Mouse (Mus musculus) forebrain, embryonic 16.5 days (tissue): ENCODE results near the gene Trmu. TPM values are rescaled to one million over a fixed set of nuclear protein-coding genes. Genes with fewer than 3 reads are reported as not detected.
"Not testable (repeated sequence)": the region's sequence is repeated elsewhere in the genome, so short reads cannot be mapped to it uniquely, and the experiment has no call there.

Source experiments
- ATAC-seq: fragments of 200-750 bp; cut with Nextera tagmentation; 2 replicates; pipeline ENCODE4 v1.8.0; 2017; ENCODE audit warnings: mild to moderate bottlenecking, moderate library complexity
- H3K27ac ChIP-seq: fragments of 300-500 bp; sonication (generic); 2 replicates; pipeline ENCODE4 v1.5.1; 2014; ENCODE audit warnings: low read length, control low read depth
- H3K27me3 ChIP-seq: fragments of 300-500 bp; sonication (generic); replicated peaks from 2 replicates; pipeline ENCODE4 v1.6.1; 2014; ENCODE audit warnings: low read length; ENCODE audit not compliant: control insufficient read depth, insufficient read depth
- H3K36me3 ChIP-seq: fragments of 300-500 bp; sonication (generic); 2 replicates; pipeline ENCODE4 v1.6.1; 2014; ENCODE audit not compliant: control insufficient read depth, insufficient read depth
- H3K4me1 ChIP-seq: fragments of 300-500 bp; sonication (generic); replicated peaks from 2 replicates; pipeline ENCODE4 v1.6.1; 2014; ENCODE audit warnings: low read length; ENCODE audit not compliant: control insufficient read depth, insufficient read depth
- H3K4me2 ChIP-seq: fragments of 300-500 bp; sonication (generic); 2 replicates; pipeline ENCODE4 v1.6.1; 2014; ENCODE audit warnings: mild to moderate bottlenecking, low read length, control low read depth
- H3K4me3 ChIP-seq: fragments of 300-500 bp; sonication (generic); replicated peaks from 2 replicates; pipeline ENCODE4 v1.5.1; 2014; ENCODE audit warnings: mild to moderate bottlenecking, low read length, control low read depth
- H3K9ac ChIP-seq: fragments of 300-500 bp; sonication (generic); replicated peaks from 2 replicates; pipeline ENCODE4 v1.6.1; 2014; ENCODE audit warnings: low read depth, low read length, control low read depth
- H3K9me3 ChIP-seq: fragments of 300-500 bp; sonication (generic); 2 replicates; pipeline ENCODE4 v1.6.1; 2016; ENCODE audit warnings: low read length; ENCODE audit not compliant: control insufficient read depth
- WGBS: fragments of 180-500 bp; shearing (Covaris S2); extraction: QIAGEN DNeasy Blood & Tissue Kit; methylation state at CpG from one replicate; pipeline ENCODE4 v1.1.7; 2014; 5-methylcytosine and 5-hydroxymethylcytosine counted together
- polyA plus RNA-seq: library from polyadenylated mRNA; unstranded; fragments of >200 nt; fragmentation: Nextera tagmentation; extraction: Ambion mirVana; gene quantifications from 2 replicates; pipeline ENCODE4 v1.2.1, GENCODE M21; 2015

Trmu gene
- polyA plus RNA-seq, 1 experiment from 2014 or later = 59.1 TPM

DNA sequence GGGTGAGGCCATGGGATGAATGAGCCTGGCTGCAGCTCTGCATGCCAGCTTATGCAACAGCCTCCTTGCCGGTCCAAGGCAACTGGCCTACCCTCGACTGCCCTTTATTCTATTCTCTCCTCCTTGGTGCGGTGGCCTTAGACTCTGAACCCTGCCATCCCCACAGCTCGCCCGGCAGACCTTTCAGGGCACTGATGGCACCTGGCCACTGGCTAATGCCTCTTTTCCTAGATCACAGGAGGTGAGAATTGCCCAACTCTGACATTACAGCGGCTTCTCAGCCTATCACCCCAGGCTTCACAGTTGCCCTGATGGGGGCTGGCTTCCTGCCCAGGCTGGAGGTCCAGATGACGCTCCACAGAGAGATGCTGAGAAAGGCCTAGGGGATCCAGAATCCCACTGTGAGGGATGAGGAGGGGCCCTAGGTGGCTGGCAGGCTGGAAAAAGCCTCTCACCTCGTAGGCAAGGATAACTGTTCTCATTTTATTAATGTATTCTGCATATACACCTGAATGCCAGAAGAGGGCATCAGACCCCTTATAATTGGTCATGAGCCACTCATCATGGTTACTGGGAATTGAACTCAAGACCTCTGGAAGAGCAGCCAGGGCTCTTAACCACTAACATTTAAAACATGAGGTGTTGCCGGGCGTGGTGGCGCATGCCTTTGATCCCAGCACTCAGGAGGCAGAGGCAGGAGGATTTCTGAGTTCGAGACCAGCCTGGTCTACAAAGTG, 27.3 kb upstream of the Trmu start:
- Histone ChIP-seq H3K4me3 (no peak overlapping the region), H3K9me3 (no peaks in the 10 kb centered on the region), H3K27me3 (no peaks in the 10 kb centered on the region), H3K9ac (no peak overlapping the region), H3K4me1 (no peaks in the 10 kb centered on the region), H3K36me3 (no peaks in the 10 kb centered on the region), H3K4me2 (no peak overlapping the region), H3K27ac (no peak overlapping the region)
- 79% methylated on average over 12 of the region's 12 CpGs for WGBS
- no peak for ATAC-seq

- Histone ChIP-seq H3K9ac (peak overlapping the region; percentile 71), H3K27ac (peak overlapping the region; percentile 55), H3K36me3 (no peaks in the 10 kb centered on the region), H3K9me3 (no peaks in the 10 kb centered on the region), H3K4me1 (peaks cover 19% of the 10 kb centered on the region), H3K4me3 (peak overlapping the region; percentile 73), H3K4me2 (peak overlapping the region; percentile 78), H3K27me3 (no peaks in the 10 kb centered on the region)
- ATAC-seq = no peak; the same call in none of the 2 replicates
- WGBS = 6% methylated on average over 15 of the region's 15 CpGs
Measured at GRCm38 (mm10) chr15:85858980-85859489, 20.1 kb upstream of the Trmu start.

- peak; percentile 100 for ATAC-seq
- Histone ChIP-seq H3K36me3 (0 out of 2 replicates have a peak, but pooled peaks cover under 1% of the 10 kb centered on the region), H3K9ac (peak within 1 kb of the TSS; percentile 71), H3K27me3 (no peaks in the 10 kb centered on the region), H3K9me3 (no peaks in the 10 kb centered on the region), H3K4me1 (peaks cover 19% of the 10 kb centered on the region), H3K4me2 (peak within 1 kb of the TSS; percentile 78), H3K27ac (peak within 1 kb of the TSS; percentile 55), H3K4me3 (peak within 1 kb of the TSS; percentile 73)
- WGBS = under 1% methylated on average over 42 of the region's 42 CpGs
Measured at GRCm38 (mm10) chr15:85859490-85860031, 19.6 kb upstream of the Trmu start, which contains the start of gene Gtse1. Gene Gtse1 (plus strand): TSS chr15:85859745.

- WGBS = 92% methylated on average over 7 of the region's 7 CpGs
- not testable (repeated sequence) for H3K36me3 ChIP-seq, H3K4me1 ChIP-seq, H3K9ac ChIP-seq, H3K27ac ChIP-seq, H3K27me3 ChIP-seq, H3K4me2 ChIP-seq, H3K9me3 ChIP-seq, H3K4me3 ChIP-seq, ATAC-seq
Measured at GRCm38 (mm10) chr15:85865913-85866312, 13.2 kb upstream of the Trmu start.

- peak; percentile 52; the same call in 1 of the 2 replicates for ATAC-seq
Measured at GRCm38 (mm10) chr15:85867696-85868095, 11.4 kb upstream of the Trmu start.

DNA sequence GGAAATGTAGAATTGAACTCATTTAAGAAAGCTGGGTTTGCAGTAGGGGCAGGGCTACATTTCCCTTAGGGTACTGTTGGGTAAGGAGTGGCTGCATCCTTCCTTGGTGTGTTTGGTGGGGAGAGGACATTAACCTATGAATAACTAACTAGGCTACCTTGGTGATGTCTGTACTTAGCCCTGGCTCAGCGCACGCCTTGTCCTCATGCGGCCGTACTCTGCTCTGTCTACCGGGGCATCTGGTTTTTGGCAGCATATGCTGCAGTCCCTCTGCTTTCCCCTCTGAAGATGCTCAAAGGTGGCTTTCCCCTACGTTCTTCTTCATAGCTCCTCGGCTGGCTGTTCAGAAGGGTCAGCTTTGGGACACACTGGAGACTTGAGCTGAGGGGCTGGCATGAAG, 1.8 kb upstream of the Trmu start:
- no peak for ATAC-seq
- Histone ChIP-seq H3K4me2 (no peak overlapping the region), H3K4me3 (no peak overlapping the region), H3K9me3 (no peaks in the 10 kb centered on the region), H3K36me3 (no peaks in the 10 kb centered on the region), H3K27me3 (no peaks in the 10 kb centered on the region), H3K9ac (no peak overlapping the region), H3K4me1 (peaks cover 18% of the 10 kb centered on the region), H3K27ac (no peak overlapping the region)
- WGBS = 93% methylated on average over 7 of the region's 7 CpGs

More at GRCm38 (mm10) chr15:85867696-85868095, 11.4 kb upstream of the Trmu start:
- no peak overlapping the region for H3K4me2 ChIP-seq
- H3K36me3 ChIP-seq = 0 out of 2 replicates have a peak, but pooled peaks cover 3% of the 10 kb centered on the region
- no peaks in the 10 kb centered on the region for H3K4me1 ChIP-seq
- 46% methylated on average over 6 of the region's 6 CpGs for WGBS
- no peak overlapping the region for H3K4me3 ChIP-seq
- no peak overlapping the region for H3K27ac ChIP-seq
- no peaks in the 10 kb centered on the region for H3K9me3 ChIP-seq
- H3K27me3 ChIP-seq = no peaks in the 10 kb centered on the region
- H3K9ac ChIP-seq = no peak overlapping the region

- WGBS = under 1% methylated on average over 18 of the region's 18 CpGs
- 0 out of 2 replicates have a peak, but pooled peaks cover 2% of the 10 kb centered on the region for H3K36me3 ChIP-seq
Measured at GRCm38 (mm10) chr15:85879498-85879895, 385 bp downstream of the Trmu start.

DNA sequence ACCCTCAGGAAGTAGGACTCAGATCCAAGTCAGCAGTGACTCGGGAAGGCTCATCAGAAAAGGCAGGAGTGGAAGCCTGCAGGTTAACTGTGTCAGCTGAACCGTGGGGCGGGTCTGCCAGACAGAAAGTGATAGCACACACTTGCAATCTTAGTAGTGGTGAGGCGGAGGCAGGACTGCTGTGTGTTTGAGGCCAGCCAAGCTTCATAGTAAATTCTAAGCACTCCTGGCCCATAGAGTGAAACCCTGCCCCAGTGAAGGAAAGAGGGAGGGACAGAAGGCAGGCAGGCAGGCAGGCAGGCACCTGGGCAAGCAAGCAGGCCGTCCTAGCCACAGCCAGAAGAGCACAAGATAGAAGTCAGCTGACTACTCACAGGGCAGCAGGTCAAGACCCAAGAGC, 6.5 kb downstream of the Trmu start:
- H3K9ac ChIP-seq = no peak overlapping the region
- H3K4me1 ChIP-seq = peaks cover 2% of the 10 kb centered on the region
- H3K4me3 ChIP-seq = no peak overlapping the region
- WGBS = 87% methylated on average over 5 of the region's 5 CpGs
- H3K4me2 ChIP-seq = no peak overlapping the region
- peaks cover 8% of the 10 kb centered on the region for H3K36me3 ChIP-seq
- no peak overlapping the region for H3K27ac ChIP-seq
- no peaks in the 10 kb centered on the region for H3K27me3 ChIP-seq
- no peaks in the 10 kb centered on the region for H3K9me3 ChIP-seq
- no peak for ATAC-seq

More at GRCm38 (mm10) chr15:85879498-85879895, 385 bp downstream of the Trmu start:
- H3K9ac ChIP-seq = peak overlapping the region; percentile 93
- peak; percentile 11 for ATAC-seq
- peak overlapping the region; percentile 82 for H3K27ac ChIP-seq
- H3K9me3 ChIP-seq = no peaks in the 10 kb centered on the region
- no peaks in the 10 kb centered on the region for H3K27me3 ChIP-seq
- peaks cover 18% of the 10 kb centered on the region for H3K4me1 ChIP-seq
- peak overlapping the region; percentile 94 for H3K4me3 ChIP-seq
- H3K4me2 ChIP-seq = peak overlapping the region; percentile 99

DNA sequence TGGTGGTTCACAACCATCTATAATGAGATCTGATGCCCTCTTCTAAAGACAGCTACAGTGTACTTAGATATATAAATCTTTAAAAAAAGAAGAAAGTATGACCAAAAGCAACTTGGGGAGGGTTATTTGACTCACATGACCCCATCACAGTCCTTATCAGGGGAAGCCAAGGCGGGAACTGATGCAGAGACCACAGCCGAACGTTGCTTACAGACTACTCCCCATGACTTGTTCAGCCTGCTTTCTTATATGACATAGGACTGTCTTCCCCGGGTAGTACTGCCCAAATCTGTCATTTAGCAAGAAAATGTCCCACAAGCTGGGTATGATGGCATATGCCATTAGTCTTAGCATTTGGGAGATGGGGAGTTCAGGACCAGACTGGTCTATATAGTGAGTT, 10.1 kb downstream of the Trmu start:
- Histone ChIP-seq H3K9me3 (no peaks in the 10 kb centered on the region), H3K4me3 (no peak overlapping the region), H3K27me3 (no peaks in the 10 kb centered on the region), H3K9ac (no peak overlapping the region), H3K36me3 (peaks cover 15% of the 10 kb centered on the region), H3K4me1 (peaks cover 15% of the 10 kb centered on the region), H3K27ac (no peak overlapping the region), H3K4me2 (no peak overlapping the region)
- no peak for ATAC-seq
- 97% methylated on average over 4 of the region's 4 CpGs for WGBS
